Mouse (Mus musculus): ENCODE data around the gene Elac2.

DNA sequence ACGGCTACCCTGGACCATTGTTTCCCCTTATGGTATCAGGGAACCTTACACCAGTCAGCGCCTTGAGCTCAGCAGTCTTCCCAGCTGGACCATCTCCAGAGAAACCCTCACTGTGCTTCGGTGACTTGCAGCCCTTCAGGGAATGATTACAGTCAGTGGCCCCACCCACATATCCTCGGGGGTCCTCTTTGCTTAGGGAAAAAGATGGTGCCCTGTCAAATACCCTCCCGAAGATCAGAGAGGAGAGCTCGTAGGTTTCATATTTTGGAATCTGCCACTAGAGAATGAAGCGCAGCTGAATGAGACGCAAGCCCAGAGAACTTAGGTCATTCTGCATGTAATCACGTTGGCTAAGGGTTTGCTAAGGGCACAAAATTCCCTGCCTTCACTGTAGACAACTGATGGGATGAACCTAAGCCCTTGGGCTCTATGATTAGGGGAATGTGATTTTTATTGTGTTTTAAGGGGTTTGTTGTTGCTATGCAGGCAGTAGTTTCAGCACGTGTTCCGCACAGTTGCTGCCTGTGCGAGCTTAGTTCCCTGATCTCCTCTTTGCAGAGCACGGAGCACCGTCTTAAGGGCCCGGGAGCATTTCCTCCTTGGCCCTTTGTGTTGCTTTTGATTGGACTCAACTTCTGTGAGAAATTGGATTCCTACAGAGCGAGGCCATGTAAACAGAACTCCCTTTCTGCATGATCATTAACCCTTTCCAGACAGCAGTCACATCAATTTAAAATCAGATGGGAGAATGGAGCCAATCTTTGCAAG, 21.7 kb upstream of the Elac2 start:
- TF ChIP-seq CTCF (IDR thresholded peaks at IDR 0.05; ENCODE audit: extremely low read depth, insufficient read length, insufficient replicate concordance, low read depth, low read length) = no peak
- no peak for TF ChIP-seq POLR2A (IDR thresholded peaks at IDR 0.05; ENCODE audit: low read depth, low read length)

All from small intestine, adult 2 months (tissue).